Mouse (Mus musculus): ENCODE results near the gene Kcnn1. TPM values are rescaled to one million over a fixed set of nuclear protein-coding genes. Genes with fewer than 3 reads are reported as not detected.
"Not testable (repeated sequence)": the region's sequence is repeated elsewhere in the genome, so short reads cannot be mapped to it uniquely, and the experiment has no call there.

The Kcnn1 gene
- 1 to 10 TPM; 2.2 to 2.8 TPM for total RNA-seq (2021)
- long read RNA-seq, experiment 1, partial matches to known transcripts: 0 of 2 reads
- long read RNA-seq, experiment 1, other reads (novel, unspliced or antisense): 2 of 2 reads
- long read RNA-seq, experiment 2, partial matches to known transcripts: 1 of 19 reads
- long read RNA-seq, experiment 2, other reads (novel, unspliced or antisense): 18 of 19 reads

GRCm38 (mm10) chr8:70862824-70863641 is at the start of gene Kcnn1:
Kcnn1 (minus strand) TSS chr8:70863258.
- no peak for DNase-seq (ENCODE audit: low spot score in 2 of 2)

- no peak for DNase-seq (ENCODE audit: low spot score in 2 of 2)
Measured at GRCm38 (mm10) chr8:70911596-70911995, 48.5 kb upstream of the Kcnn1 start.

- DNase-seq (ENCODE audit: low spot score in 2 of 2): no peak
Measured at GRCm38 (mm10) chr8:70907518-70907917, 44.5 kb upstream of the Kcnn1 start.

GRCm38 (mm10) chr8:70905831-70906736 is 43.0 kb upstream of the Kcnn1 start, which contains the start of gene Map1s:
Map1s (plus strand) TSS chr8:70905932.
- peak; percentile 77 to 82 for DNase-seq (ENCODE audit: low spot score in 2 of 2)

GRCm38 (mm10) chr8:70905463-70905830 is 42.4 kb upstream of the Kcnn1 start:
- no peak for DNase-seq (ENCODE audit: low spot score in 2 of 2)

- DNase-seq (ENCODE audit: low spot score in 2 of 2): no peak
Measured at GRCm38 (mm10) chr8:70904532-70904931, 41.5 kb upstream of the Kcnn1 start.

GRCm38 (mm10) chr8:70903582-70903981 is 40.5 kb upstream of the Kcnn1 start:
- DNase-seq (ENCODE audit: low spot score in 2 of 2): no peak

GRCm38 (mm10) chr8:70903112-70903511 is 40.1 kb upstream of the Kcnn1 start:
- no peak for DNase-seq (ENCODE audit: low spot score in 2 of 2)

GRCm38 (mm10) chr8:70902211-70902610 is 39.2 kb upstream of the Kcnn1 start:
- DNase-seq (ENCODE audit: low spot score in 2 of 2): no peak

GRCm38 (mm10) chr8:70900872-70901387 is 37.9 kb upstream of the Kcnn1 start:
- no peak for DNase-seq (ENCODE audit: low spot score in 2 of 2)

- DNase-seq (ENCODE audit: low spot score in 2 of 2): no peak
Measured at GRCm38 (mm10) chr8:70899226-70899625, 36.2 kb upstream of the Kcnn1 start.

GRCm38 (mm10) chr8:70898661-70899198 is 35.7 kb upstream of the Kcnn1 start:
- no peak for DNase-seq (ENCODE audit: low spot score in 2 of 2)

- peak; percentile 85 to 87 for DNase-seq (ENCODE audit: low spot score in 2 of 2)
Measured at GRCm38 (mm10) chr8:70897681-70898413, 34.8 kb upstream of the Kcnn1 start.

GRCm38 (mm10) chr8:70897021-70897680 is 34.1 kb upstream of the Kcnn1 start, which contains the start of gene Rpl18a:
Rpl18a (minus strand) TSS chr8:70897412.
- DNase-seq (ENCODE audit: low spot score in 2 of 2): peak; percentile 84 to 87

GRCm38 (mm10) chr8:70896316-70897020 is 33.4 kb upstream of the Kcnn1 start:
- no peak for DNase-seq (ENCODE audit: low spot score in 2 of 2)

- not testable (repeated sequence) for DNase-seq (ENCODE audit: low spot score in 2 of 2)
Measured at GRCm38 (mm10) chr8:70895571-70896259, 32.7 kb upstream of the Kcnn1 start.

GRCm38 (mm10) chr8:70894771-70895545 is 31.9 kb upstream of the Kcnn1 start:
- DNase-seq (ENCODE audit: low spot score in 2 of 2): no peak

GRCm38 (mm10) chr8:70894385-70894720 is 31.3 kb upstream of the Kcnn1 start:
- no peak for DNase-seq (ENCODE audit: low spot score in 2 of 2)
